Mouse (Mus musculus) embryonic facial prominence, embryonic 12.5 days (tissue): ENCODE measurements at regions not wholly inside any gene's neighbourhood (a gene's known extent, or its start where the extent isn't known, plus 50 kb on each side); places are given as distances from the start of the nearest gene placed in this dataset.

Experiments used
- ATAC-seq: fragments of 200-750 bp; cut with Nextera tagmentation; 2 replicates; pipeline ENCODE4 v1.8.0; 2017; ENCODE audit not compliant: insufficient number of reproducible peaks, insufficient read depth, low FRiP score, low TSS enrichment
- H3K27ac ChIP-seq: fragments of 300-500 bp; sonication (generic); 2 replicates; pipeline ENCODE4 v1.5.1; 2016; ENCODE audit warnings: mild to moderate bottlenecking
- H3K27me3 ChIP-seq: fragments of 300-500 bp; sonication (generic); 2 replicates; pipeline ENCODE4 v1.6.1; 2016; ENCODE audit warnings: mild to moderate bottlenecking, moderate library complexity
- H3K36me3 ChIP-seq: fragments of 300-500 bp; sonication (generic); 2 replicates; pipeline ENCODE4 v1.6.1; 2016; ENCODE audit warnings: mild to moderate bottlenecking
- H3K4me1 ChIP-seq: fragments of 300-500 bp; sonication (generic); 2 replicates; pipeline ENCODE4 v1.6.1; 2016
- H3K4me2 ChIP-seq: fragments of 300-500 bp; sonication (generic); replicated peaks from 2 replicates; pipeline ENCODE4 v1.6.1; 2016; ENCODE audit warnings: mild to moderate bottlenecking, moderate library complexity
- H3K4me3 ChIP-seq: fragments of 300-500 bp; sonication (generic); 2 replicates; pipeline ENCODE4 v1.5.1; 2016; ENCODE audit warnings: mild to moderate bottlenecking
- H3K9ac ChIP-seq: fragments of 300-500 bp; sonication (generic); 2 replicates; pipeline ENCODE4 v1.6.1; 2016; ENCODE audit warnings: mild to moderate bottlenecking, moderate library complexity
- H3K9me3 ChIP-seq: fragments of 300-500 bp; sonication (generic); 2 replicates; pipeline ENCODE4 v1.6.1; 2016; ENCODE audit warnings: mild to moderate bottlenecking, moderate library complexity
- WGBS: fragments of 180-500 bp; shearing (Covaris S2); methylation state at CpG from one replicate; pipeline ENCODE4 v1.1.7; 2016; 5-methylcytosine and 5-hydroxymethylcytosine counted together

- 68% methylated on average over 4 of the region's 4 CpGs for WGBS
- no peak overlapping the region for H3K27ac ChIP-seq
- no peaks in the 10 kb centered on the region for H3K36me3 ChIP-seq
- H3K9ac ChIP-seq: no peak overlapping the region
- H3K4me2 ChIP-seq: no peak overlapping the region
- 0 out of 2 replicates have a peak, but pooled peaks cover 3% of the 10 kb centered on the region for H3K4me1 ChIP-seq
- no peaks in the 10 kb centered on the region for H3K27me3 ChIP-seq
- no peaks in the 10 kb centered on the region for H3K9me3 ChIP-seq
- no peak overlapping the region for H3K4me3 ChIP-seq
- no peak for ATAC-seq
These were observed 470.2 kb upstream of the Gulo start for GRCm38 (mm10) chr14:66479181-66479580.

GRCm38 (mm10) chr14:66478562-66478961, 469.6 kb upstream of the Gulo start:
- Histone ChIP-seq H3K27ac (no peak overlapping the region), H3K36me3 (no peaks in the 10 kb centered on the region), H3K9me3 (no peaks in the 10 kb centered on the region), H3K4me1 (0 out of 2 replicates have a peak, but pooled peaks cover 3% of the 10 kb centered on the region), H3K4me2 (no peak overlapping the region), H3K27me3 (no peaks in the 10 kb centered on the region), H3K4me3 (no peak overlapping the region), H3K9ac (no peak overlapping the region)
- ATAC-seq: no peak
- WGBS: 20% methylated on average over 6 of the region's 6 CpGs

DNA sequence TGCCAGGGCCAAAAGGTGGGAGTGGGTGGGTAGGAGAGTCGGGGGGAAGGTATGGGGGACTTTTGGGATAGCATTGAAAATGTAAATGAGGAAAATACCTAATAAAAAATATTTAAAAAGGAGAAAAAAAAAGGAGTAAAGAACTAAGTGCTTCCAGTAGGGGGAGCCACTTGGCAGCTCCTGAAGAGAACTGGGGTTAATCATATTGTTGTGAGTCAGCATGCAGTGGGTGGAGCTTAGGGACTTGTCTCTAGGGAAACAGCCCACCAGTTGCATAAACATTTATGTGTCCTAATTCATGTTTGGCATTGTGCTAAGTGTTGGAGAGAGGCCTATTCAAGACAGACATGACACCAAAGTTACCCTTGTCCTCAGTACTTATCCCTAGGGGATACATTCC, 466.0 kb upstream of the Gulo start:
- H3K4me1 ChIP-seq: peaks cover 11% of the 10 kb centered on the region; the same call in 1 of the 2 replicates
- H3K4me2 ChIP-seq: no peak overlapping the region
- no peaks in the 10 kb centered on the region for H3K27me3 ChIP-seq
- ATAC-seq: no peak
- H3K9me3 ChIP-seq: no peaks in the 10 kb centered on the region
- no peak overlapping the region for H3K27ac ChIP-seq
- H3K9ac ChIP-seq: no peak overlapping the region
- H3K4me3 ChIP-seq: no peak overlapping the region
- no peaks in the 10 kb centered on the region for H3K36me3 ChIP-seq
- 78% methylated on average over 1 of the region's 1 CpGs for WGBS

GRCm38 (mm10) chr14:66473251-66473550, 464.2 kb upstream of the Gulo start:
- H3K4me2 ChIP-seq: no peak overlapping the region
- H3K4me3 ChIP-seq: no peak overlapping the region
- peaks cover 7% of the 10 kb centered on the region; the same call in 1 of the 2 replicates for H3K4me1 ChIP-seq
- H3K9ac ChIP-seq: no peak overlapping the region
- no peak for ATAC-seq
- no peak overlapping the region for H3K27ac ChIP-seq
- no peaks in the 10 kb centered on the region for H3K9me3 ChIP-seq
- 9% methylated on average over 1 of the region's 1 CpGs for WGBS
- no peaks in the 10 kb centered on the region for H3K27me3 ChIP-seq
- no peaks in the 10 kb centered on the region for H3K36me3 ChIP-seq

DNA sequence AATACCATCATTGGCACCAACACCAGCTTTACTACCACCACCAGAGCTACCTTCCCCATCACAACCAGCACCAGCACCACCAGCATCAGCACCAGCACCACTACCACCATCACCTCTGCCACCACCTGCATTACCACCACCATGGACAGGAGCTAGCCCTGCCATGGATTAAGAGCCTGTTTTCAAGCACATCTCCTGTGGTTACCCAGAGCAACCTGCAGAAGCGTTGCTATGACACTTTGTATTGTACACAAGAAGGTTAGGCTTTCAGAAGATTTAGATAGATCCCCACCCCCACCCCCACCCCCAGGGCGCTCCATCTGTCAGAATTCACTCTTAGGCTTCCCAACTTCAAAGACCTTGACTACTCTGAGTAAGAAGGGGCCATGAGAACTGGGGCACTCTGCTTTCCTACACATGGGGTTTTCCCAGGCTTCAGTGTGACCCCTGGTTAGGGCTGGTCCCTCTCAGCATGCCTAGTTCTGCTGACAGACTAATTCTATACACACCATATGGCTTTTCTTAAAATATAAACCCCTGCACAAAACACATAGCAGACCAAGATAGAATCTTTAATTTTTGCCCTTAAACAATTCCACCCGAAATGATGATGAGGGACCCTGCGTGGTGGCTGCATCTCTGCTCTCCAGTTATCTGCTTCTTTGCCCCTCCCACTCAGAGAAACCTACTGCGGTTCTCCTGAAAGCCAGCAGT, 463.7 kb upstream of the Gulo start:
- Histone ChIP-seq H3K27ac (0 out of 2 replicates have a peak overlapping the region, but pooled peaks have one; percentile 17), H3K36me3 (no peaks in the 10 kb centered on the region), H3K9me3 (no peaks in the 10 kb centered on the region), H3K4me2 (no peak overlapping the region), H3K4me3 (no peak overlapping the region), H3K27me3 (no peaks in the 10 kb centered on the region), H3K4me1 (peaks cover 7% of the 10 kb centered on the region; the same call in 1 of the 2 replicates), H3K9ac (no peak overlapping the region)
- WGBS: 45% methylated on average over 5 of the region's 5 CpGs
- no peak for ATAC-seq

GRCm38 (mm10) chr14:66462081-66462480, 453.1 kb upstream of the Gulo start:
- ATAC-seq: no peak

GRCm38 (mm10) chr14:66460795-66461194, 451.8 kb upstream of the Gulo start:
- no peak overlapping the region for H3K4me2 ChIP-seq
- H3K9ac ChIP-seq: no peak overlapping the region
- H3K9me3 ChIP-seq: no peaks in the 10 kb centered on the region
- no peaks in the 10 kb centered on the region for H3K4me1 ChIP-seq
- H3K36me3 ChIP-seq: no peaks in the 10 kb centered on the region
- WGBS: 53% methylated on average over 3 of the region's 3 CpGs
- no peak for ATAC-seq
- H3K27ac ChIP-seq: no peak overlapping the region
- H3K27me3 ChIP-seq: no peaks in the 10 kb centered on the region
- H3K4me3 ChIP-seq: no peak overlapping the region

More at GRCm38 (mm10) chr14:66462081-66462480, 453.1 kb upstream of the Gulo start:
- Histone ChIP-seq H3K27ac (no peak overlapping the region), H3K4me3 (no peak overlapping the region), H3K27me3 (no peaks in the 10 kb centered on the region), H3K36me3 (no peaks in the 10 kb centered on the region), H3K4me2 (no peak overlapping the region), H3K4me1 (no peaks in the 10 kb centered on the region), H3K9me3 (no peaks in the 10 kb centered on the region), H3K9ac (no peak overlapping the region)
- WGBS: 84% methylated on average over 5 of the region's 5 CpGs

DNA sequence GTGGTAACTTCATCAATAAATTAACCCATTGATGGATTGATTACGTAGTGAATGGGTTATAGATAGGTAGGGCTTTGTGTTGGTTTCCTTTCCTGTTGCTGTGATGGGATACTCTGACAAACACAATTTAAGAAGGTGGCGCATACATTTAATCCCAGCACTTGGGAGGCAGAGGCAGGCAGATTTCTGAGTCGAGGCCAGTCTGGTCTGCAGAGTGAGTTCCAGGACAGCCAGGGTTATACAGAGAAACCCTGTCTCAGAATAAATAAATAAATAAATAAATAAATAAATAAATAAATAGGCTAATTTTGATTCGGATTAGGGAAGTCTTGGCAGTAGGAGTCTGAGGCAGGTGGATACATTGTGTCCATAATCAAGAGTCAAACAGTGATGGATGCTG, 449.7 kb upstream of the Gulo start:
- Histone ChIP-seq H3K36me3 (no peaks in the 10 kb centered on the region), H3K4me2 (no peak overlapping the region), H3K4me1 (no peaks in the 10 kb centered on the region), H3K9me3 (no peaks in the 10 kb centered on the region), H3K4me3 (no peak overlapping the region), H3K27ac (no peak overlapping the region), H3K27me3 (no peaks in the 10 kb centered on the region), H3K9ac (no peak overlapping the region)
- WGBS: 91% methylated on average over 4 of the region's 4 CpGs
- ATAC-seq: no peak

GRCm38 (mm10) chr14:66457300-66457699, 448.3 kb upstream of the Gulo start:
- Histone ChIP-seq H3K36me3 (no peaks in the 10 kb centered on the region), H3K4me2 (no peak overlapping the region), H3K27ac (no peak overlapping the region), H3K4me1 (no peaks in the 10 kb centered on the region), H3K27me3 (no peaks in the 10 kb centered on the region), H3K9me3 (no peaks in the 10 kb centered on the region), H3K9ac (no peak overlapping the region), H3K4me3 (no peak overlapping the region)
- 79% methylated on average over 6 of the region's 6 CpGs for WGBS
- ATAC-seq: no peak

DNA sequence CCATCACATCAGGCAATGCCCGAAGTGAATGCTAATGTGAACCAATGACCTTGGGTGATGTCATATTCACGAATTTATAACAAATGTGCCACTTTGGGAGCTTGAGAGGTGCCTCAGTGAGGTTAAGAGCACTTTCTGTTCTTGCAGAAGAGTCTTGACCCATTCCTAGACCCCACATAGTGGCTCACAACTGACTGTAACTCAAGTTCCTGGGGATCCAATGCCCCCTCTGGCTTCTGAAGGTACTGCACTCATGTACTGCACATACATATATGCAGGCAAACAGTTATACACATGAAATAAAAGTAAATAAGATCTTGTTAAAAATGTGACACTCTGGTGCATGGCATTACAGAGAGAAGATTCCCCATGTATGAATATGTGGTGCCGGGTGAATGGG, 443.8 kb upstream of the Gulo start:
- no peak overlapping the region for H3K4me2 ChIP-seq
- no peaks in the 10 kb centered on the region for H3K9me3 ChIP-seq
- ATAC-seq: no peak
- H3K27ac ChIP-seq: no peak overlapping the region
- no peaks in the 10 kb centered on the region for H3K36me3 ChIP-seq
- H3K9ac ChIP-seq: no peak overlapping the region
- no peaks in the 10 kb centered on the region for H3K4me1 ChIP-seq
- 90% methylated on average over 3 of the region's 3 CpGs for WGBS
- no peak overlapping the region for H3K4me3 ChIP-seq
- H3K27me3 ChIP-seq: no peaks in the 10 kb centered on the region

GRCm38 (mm10) chr14:66450351-66450750, 441.3 kb upstream of the Gulo start:
- no peak for ATAC-seq
- H3K36me3 ChIP-seq: no peaks in the 10 kb centered on the region
- no peaks in the 10 kb centered on the region for H3K27me3 ChIP-seq
- no peak overlapping the region for H3K4me3 ChIP-seq
- H3K9ac ChIP-seq: no peak overlapping the region
- H3K9me3 ChIP-seq: no peaks in the 10 kb centered on the region
- WGBS: 65% methylated on average over 10 of the region's 10 CpGs
- H3K27ac ChIP-seq: no peak overlapping the region
- no peaks in the 10 kb centered on the region for H3K4me1 ChIP-seq
- no peak overlapping the region for H3K4me2 ChIP-seq

DNA sequence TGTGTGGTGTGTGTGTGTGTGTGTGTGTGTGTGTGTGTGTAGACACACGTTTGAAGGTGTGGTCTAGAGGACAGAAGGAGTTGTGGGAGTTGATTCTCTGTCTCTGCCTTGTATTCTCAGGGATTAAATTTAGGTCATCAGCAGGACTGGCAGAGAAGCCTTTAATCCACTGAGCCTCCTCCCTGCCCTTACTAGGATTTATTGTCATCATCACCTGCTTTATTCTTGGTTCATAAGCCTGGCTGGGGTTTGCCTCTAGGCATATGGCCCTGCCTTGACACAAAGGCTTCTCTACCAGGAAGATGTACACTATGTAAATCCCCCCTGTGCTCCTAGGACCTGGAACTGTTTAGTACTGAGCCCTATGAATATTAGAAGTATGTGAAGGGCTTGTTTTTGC, 433.6 kb upstream of the Gulo start:
- WGBS: 70% methylated on average over 1 of the region's 1 CpGs
- Histone ChIP-seq H3K36me3 (no peaks in the 10 kb centered on the region), H3K4me3 (no peak overlapping the region), H3K9ac (no peak overlapping the region), H3K27ac (no peak overlapping the region), H3K9me3 (no peaks in the 10 kb centered on the region), H3K27me3 (no peaks in the 10 kb centered on the region), H3K4me1 (no peaks in the 10 kb centered on the region), H3K4me2 (no peak overlapping the region)
- ATAC-seq: no peak
